Mouse (Mus musculus): Measurements from ENCODE around the gene Tmem268.

Gene Tmem268

DNA sequence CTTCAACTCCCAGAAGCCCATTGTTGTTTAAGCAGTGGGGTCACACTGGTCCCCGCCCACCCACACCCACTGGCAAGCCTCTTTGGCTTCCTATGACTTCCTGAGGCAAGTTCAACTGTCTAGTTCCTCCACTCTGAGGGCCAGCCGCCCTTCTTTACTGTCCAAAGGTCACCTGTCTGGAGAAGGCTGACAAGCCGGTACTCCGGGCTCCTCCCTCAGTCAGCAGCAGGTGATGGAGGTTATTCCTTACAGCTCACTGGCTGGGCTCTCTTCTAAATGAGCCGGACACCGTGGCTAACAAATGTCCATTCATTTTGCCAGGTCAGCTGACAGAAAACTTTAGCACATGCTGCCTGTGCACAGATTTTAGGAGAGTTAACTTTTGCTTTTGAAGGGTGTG, 42.2 kb downstream of the Tmem268 start:
- DNase-seq (ENCODE audit: low read depth, low spot score) = no peak

DNA sequence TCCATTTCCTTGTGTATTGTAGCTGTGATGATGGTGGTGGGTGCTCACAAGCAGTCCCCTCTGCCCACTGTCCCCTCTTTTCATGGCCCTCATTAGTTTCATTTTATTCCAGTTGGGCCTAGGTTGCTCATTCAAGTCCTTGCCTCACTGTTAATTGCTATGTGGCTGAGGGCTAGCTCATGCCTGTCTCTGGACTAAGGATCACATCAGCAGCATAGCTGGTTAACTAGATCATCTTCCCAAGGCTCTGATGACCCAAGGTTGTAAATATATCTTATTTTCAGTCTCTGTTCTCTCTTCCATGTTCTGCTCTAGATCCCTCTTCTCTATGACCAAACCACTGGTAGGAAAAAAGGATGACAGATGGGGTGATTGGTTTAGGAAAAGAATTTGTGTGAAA, 42.7 kb downstream of the Tmem268 start:
- no peak for DNase-seq (ENCODE audit: low read depth, low spot score)

DNA sequence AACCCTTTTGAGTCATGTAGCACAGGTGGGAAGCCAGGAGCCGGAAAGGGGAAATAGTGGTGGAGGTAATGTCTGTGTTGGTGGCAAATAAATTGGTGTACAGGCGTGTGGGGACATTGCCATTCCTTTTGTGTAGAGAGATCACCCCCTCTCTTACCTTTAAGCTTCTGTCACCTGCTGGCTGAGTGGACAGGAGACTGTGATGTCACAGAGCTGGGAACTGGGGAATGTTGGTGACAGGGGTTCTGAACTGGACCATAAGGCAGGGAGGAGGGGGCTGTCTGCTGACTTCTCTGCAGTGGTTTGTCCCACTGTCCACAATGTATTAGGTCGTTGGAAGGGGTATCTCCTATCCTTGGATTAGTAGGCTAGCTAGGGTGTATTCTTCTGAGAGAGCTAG, 46.4 kb downstream of the Tmem268 start, which contains the start of gene Gm11213:
Gm11213 (minus strand) TSS at position 317 of the 400 bp plus-strand sequence.
- no peak for DNase-seq (ENCODE audit: low read depth, low spot score)

DNA sequence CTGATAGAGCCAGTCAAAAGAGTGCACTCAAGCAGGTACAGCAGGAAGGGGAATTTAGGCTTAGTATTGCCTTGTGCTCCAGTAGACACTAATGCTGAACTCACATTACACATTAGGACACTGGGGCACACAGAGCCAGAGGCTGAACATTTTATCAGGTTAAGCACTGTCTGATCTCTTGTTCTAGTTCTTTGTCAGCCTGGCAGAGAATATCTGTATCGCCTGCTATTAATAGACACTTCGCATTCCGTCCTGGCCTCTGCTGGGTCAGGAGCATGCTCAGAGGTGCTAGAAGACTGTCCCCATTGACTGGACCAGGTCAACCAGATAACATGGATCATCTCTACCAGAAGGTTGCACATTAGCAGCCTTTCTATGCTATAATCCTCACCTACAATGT, 47.0 kb downstream of the Tmem268 start:
- no peak for DNase-seq (ENCODE audit: low read depth, low spot score)

DNA sequence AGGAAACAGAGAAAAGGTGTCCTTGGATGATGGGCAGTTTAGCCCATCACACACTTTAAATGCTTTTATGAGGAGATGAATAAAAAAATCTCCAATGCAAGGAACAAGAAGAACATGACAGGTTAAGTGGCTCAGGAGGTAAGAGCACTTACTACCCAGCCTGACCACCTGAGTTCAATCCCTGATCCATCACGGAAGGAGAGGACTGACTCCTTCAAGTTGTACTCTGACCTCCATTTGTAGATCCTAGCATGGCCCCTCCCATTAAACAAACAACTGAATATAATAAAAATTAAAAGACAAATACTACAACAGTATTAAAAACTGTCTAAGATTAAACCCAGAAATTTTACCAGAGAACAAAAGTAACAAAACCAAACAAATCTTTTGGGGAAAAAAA, 47.4 kb downstream of the Tmem268 start:
- no peak for DNase-seq (ENCODE audit: low read depth, low spot score)

DNA sequence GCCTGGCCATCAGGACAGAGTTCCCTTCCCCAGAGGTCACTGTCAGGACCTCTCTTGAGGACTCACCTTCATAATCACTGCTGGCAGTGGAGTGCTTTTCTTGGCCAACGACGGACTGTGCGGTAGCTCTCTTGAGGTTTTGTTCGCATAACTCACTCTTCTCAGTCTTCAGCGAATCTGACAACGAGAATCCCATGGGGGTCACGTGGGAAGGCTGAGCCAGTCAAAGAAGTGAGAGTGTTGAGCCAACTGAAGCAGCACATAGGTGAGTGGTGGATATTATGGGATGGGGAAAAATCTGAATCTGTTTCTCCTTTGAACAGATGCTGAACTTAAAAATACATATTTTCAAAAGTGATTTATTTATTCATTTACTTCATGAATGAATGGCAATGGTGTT, 49.8 kb downstream of the Tmem268 start:
- no peak for DNase-seq (ENCODE audit: low read depth, low spot score)

DNA sequence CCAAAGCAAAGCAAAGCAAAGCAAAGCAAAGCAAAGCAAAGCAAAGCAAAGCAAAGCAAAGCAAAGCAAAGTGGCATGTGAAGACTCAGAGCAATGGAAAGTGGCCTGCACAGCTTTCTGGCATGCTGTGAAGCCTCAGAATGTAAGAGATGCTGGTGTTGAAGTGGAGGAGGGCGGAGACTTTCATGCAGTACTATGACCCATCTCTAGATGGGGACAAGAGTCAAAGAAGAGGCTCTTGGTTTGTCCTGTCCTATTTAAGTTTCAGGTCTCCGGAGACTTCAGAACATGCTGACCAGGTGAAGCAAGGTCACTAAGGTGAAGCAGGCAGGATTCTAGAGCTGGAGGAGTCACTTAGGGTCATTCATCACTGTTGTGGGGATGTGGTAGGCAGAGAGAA, 63.3 kb downstream of the Tmem268 start:
- no peak for DNase-seq (ENCODE audit: low read depth, low spot score)

DNA sequence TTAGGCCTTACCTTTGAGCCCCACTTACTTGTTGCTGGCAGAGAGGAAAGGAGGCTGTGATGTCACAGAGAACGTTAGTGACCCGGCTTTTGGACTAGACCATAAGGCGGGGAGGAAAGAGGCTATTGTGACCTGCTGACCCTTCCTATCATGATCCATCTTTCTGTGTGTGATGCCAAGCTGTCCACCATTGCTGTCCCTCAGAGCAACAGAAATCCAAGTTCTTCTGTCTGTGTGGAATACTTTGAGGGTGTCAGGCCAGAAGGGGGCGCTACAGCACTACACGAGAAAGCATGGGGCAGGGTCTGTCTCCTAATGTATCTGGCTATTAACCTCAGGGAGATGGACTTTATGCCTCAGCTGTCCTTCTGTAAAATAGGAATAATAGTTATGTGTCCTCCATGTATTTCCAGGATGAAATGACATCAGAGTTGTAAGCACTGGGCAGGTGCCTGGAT, 63.8 kb downstream of the Tmem268 start, which contains the start of gene Tex48:
Tex48 (minus strand) TSS at position 51 of the 458 bp plus-strand sequence.
- DNase-seq (ENCODE audit: low read depth, low spot score) = no peak

DNA sequence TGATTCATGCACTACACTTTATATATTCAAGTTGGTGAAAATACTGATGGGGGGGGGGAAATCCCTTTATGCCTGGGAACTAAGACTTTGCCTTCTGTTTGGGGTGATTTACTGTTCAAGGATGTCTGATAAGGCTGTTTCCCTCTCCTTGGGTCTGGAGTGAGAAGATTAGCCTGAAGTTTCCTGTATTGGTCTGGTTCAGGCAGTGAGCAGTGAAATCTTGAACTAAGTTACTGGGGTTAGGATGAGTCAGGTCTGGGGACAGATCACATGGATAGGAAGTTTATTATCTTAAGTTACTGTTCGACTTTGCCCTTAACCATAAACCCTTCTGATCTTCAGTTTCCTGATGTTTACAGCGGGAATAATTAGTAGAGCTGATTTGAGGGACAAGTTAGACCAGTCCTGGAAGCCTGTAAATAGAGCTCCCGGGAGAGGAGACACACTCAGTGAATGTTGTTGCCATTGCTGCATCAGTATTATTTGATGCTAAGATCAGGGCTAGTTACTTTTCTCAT, 67.0 kb downstream of the Tmem268 start:
- no peak for DNase-seq (ENCODE audit: low read depth, low spot score)

DNA sequence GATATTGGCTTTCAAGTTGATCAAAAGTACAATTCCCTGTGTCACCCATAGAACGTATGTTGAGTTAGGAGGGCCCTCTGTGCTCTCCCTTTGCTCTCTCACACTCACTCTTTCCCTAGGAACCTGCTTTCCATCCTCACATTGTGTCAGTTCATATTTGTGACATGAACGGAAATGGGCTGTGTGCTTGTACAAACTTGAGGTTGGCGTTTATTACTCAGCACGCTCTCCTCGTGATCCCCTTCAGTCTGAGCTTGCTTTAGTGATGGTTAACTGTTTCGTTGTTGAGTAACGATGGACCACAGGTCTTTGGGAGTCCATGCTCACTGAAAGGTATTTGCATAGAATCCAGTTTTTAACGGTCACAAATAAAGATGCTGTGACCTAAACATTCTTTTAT, 68.5 kb downstream of the Tmem268 start:
- no peak for DNase-seq (ENCODE audit: low read depth, low spot score)

DNA sequence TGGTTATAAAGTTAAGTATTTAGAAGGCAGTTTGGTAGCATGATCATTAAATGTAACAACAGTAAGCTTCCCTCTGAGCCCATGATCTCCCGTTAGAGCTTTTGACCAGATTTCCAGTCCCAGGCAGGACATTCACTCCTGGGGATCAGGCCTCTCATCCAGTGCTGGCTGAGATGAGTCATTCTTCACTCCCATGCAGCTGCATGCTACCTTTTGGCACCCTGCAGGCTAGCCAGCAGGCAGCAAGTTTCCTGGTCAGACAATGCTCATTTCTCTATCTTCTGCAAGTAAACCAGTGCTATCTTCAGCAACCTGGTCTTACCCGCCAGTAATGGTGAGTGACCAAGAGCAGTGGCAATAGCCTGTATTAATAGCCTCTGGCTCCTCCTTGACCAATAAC, 74.6 kb downstream of the Tmem268 start:
- DNase-seq (ENCODE audit: low read depth, low spot score) = no peak

Measured in retina, postnatal 7 days (tissue).